Mouse (Mus musculus) c-Kit-positive CD71-positive TER-119-negative erythroid progenitor cells, embryonic 14.5 days (primary cell): ENCODE data around the gene Cers2.

Experiments used
- DNase-seq: peaks from one replicate; pipeline ENCODE4 v3.0.0-alpha.2; 2013; ENCODE audit warnings: low read depth

Gene Cers2

DNA sequence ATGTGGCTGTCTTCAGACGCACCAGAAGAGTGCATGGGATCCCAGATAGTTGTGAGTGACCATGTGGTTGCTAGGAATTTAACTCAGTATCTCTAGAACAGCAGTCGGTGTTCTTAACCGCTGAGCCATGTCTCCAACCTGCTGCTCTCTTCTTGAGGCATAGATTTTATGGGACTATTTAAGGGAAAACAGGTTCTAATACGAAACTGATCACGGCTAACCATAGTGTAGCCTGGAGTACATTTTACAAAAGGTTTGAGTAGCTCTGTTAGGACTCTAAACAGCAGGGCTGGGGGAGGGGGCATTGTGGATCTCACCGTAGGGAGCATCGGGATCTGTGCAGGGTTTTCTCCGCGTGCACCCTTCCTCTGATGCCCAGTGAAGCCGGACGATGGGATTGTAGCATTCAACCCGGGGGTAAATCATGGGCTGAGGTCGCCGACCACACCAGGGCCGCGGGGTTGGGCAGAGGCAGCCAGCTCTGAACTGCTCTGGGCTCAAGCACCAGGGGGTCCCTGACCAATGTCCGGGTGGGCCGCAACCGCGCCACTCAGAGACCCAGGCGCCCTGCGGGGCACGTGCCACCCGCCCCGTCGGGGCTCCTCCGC lies at the start of gene Cers2:
Gene Cers2, plus strand, starts transcription at position 306 of the 608 bp plus-strand sequence.
- peak; percentile 38 for DNase-seq

DNA sequence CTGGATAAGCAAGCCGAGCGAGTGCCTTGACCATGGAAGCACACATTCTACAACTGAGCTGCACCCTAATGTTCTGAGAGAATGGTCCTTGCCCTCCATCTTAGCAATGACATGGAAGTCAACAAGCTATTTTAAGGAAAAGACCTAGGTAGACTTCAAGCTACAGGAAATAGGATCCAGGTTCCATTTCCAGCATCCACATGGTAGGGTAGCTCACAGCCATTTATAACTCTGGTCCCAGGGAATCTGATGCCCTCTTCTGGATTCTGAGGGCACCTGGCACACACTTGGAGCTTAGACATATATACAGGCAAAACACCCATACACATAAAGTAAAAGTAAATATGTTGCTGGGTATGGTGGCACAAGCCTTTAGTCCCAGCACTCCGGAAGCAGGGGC lies 48.5 kb upstream of the Cers2 start:
- DNase-seq: no peak

DNA sequence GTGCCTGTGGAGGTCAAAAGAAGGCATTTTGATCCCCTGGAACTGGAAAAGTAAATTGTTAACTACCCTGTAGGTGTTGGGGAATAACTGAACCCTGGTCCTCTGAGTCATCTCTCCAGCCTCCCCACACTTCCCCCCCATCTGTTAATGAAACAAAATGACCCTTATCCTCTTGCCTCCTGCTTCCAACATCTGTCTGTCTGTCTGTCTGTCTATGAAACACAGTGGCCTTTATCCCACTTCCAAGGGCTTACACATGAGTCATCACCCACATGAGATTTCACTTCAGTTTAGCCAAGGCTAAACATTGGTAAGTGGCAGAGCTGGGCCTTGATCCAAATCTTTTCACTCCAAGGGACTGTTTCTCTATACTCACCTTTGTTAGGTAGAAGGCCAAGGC lies 46.7 kb upstream of the Cers2 start:
- DNase-seq: no peak

DNA sequence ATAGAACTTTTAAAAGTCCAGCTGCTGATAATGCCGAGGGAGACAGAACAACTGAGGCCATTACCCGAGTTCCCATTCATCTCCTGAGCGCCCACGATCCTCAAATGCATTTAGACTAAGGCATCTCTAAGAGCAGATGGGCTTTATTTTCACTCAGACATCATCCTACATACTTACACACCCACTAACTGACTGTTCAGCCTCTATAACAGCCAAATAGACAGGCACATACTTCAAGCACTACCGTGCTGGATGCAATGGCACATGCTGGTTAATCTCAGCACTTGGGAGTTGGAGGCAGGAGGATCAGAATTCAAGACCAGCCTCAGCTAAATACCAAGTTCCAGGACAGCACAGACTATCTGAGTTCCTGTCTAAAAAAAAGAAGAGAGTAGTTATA lies 44.8 kb upstream of the Cers2 start:
- DNase-seq: no peak

DNA sequence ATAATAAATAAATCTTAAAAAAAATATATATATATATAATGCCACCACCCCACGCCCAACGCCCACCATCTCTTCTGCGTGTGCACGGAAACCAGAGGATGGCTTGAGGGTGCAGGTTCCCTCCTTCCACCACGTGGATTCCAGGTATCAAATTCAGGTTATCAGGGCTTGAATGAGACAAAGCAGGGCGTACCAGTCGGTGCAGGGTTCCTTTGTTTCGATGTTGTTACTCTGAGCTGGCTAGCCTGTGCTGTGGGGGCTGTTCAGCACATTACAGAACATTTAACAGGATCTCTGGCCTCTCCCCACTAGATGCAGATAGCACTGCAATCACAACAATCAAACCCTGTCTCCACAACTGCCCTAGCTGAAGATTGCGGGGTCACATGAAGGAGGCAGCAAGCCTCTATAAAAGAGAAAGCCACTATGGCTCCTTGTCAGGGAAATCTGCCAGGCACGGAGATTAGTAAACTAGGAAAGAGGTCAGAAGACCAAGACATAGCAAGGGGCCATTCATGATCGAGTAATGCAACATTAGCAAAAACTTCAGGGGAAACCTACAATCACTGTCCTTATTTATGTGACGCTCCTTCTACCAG lies 43.7 kb upstream of the Cers2 start:
- DNase-seq: no peak

DNA sequence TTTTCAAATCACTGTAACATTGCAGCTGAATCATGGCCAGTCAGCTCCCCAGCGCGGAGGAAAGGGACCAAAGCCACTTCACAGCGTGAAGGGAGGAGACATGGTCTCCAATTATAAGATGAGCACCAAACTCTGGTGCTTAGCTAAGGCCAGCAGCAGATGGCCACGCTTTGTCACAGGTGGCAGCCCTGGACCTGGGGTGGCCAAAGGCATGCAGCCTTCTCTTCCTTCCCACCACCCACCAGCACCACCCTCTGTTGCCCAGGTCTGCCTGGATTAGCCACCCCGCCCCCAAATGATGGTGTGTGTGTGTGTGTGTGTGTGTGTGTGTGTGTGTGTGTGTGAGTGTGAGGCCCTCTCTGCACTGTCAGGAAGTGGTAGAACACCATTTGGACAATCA lies 41.1 kb upstream of the Cers2 start:
- DNase-seq: no peak

DNA sequence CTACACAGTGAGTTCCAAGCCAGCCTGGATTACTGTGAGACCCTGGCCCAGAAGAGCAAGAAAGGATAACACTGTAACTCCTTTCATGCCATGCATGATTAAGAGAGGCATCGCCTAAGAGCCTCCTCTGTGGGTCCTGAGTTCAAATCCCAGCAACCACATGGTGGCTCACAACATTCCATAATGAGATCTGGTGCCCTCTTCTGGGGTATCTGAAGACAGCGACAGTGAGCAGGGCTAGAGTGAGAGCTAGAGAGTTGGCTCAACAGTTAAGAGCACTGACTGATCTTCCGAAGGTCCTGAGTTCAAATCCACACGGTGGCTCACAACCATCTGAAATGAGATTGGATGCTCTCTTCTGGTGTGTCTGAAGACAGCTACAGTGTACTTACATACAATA lies 40.1 kb upstream of the Cers2 start:
- no peak for DNase-seq

DNA sequence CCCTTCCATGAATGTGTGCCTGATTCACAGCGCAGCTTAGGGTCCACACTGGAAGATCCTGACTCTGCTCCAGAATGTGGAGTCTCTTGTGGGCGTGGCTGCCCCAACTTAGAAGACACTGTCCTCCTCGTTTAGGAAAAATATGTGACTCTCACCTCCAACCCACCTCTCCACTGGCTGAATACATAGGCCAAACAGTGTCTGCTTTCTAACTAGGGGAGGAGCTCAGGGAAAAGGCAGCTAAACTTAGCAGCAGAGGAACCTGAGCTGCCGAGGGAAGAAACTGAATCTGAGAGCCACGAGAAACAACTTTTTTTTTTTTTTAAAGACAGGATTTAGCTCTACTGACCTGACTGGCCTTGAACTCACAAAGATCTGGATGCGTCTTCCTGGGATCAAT lies 39.4 kb upstream of the Cers2 start:
- no peak for DNase-seq

DNA sequence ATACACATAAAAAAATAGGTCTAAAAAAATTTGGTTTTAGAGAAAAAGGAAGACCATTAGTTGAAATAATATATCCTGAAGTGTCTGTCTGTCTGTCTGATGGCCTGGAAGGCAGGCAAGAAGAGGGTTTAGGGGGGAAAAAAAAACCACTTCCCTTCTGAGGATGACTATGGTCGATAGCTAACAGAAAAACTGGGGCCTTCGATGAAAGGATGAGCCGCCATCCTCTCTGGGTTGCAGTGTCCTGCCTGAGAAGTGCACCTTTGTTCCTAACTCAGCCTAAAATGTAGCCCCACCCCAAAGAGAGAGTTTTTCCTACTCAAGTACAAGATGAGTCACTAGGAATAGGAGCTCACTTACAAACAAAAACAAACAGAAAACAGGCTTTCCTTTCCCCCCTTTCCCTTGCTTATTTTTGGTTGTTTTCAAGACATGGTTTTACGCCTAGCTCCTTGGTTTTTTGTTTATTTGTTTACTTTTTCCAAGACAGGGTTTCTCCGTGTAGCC lies 38.1 kb upstream of the Cers2 start:
- DNase-seq: no peak

DNA sequence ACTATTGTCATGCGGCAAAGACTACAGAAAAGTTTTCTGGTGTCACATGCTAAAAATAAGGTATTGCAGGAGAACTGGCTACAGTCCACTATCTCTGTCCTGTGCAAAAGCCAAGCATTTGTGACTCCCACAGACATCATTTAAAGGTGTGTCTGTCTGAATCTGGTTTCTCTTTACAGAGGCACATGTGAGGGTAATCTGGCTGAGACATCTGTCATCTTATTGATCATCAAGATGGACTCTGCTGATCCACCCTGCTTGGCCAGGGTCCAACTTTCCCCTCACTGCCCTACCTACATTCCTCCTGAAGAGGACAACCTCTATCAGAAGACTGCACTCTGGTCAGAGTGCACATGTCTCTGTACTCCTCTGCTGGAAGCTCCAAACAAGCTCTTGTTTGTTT lies 37.4 kb upstream of the Cers2 start:
- no peak for DNase-seq

DNA sequence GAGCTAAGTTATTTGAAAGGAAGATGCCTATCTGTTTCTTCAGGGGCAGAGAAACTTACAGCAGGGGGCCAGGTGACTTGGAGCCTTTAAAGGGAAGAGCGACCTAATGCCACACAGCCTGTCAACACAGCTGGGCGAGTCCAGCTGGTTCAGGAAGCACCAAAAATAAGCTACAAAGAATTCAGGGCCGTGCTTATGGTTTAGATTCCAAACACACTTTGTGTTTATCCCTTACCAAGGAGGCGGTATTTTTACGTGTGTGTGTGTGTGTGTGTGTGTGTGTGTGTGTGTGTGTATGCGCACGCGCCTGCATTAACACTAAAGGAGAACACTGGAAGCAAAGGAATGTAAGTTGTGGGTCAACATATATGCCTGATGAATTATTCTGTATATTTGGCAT lies 33.8 kb upstream of the Cers2 start:
- DNase-seq: no peak

DNA sequence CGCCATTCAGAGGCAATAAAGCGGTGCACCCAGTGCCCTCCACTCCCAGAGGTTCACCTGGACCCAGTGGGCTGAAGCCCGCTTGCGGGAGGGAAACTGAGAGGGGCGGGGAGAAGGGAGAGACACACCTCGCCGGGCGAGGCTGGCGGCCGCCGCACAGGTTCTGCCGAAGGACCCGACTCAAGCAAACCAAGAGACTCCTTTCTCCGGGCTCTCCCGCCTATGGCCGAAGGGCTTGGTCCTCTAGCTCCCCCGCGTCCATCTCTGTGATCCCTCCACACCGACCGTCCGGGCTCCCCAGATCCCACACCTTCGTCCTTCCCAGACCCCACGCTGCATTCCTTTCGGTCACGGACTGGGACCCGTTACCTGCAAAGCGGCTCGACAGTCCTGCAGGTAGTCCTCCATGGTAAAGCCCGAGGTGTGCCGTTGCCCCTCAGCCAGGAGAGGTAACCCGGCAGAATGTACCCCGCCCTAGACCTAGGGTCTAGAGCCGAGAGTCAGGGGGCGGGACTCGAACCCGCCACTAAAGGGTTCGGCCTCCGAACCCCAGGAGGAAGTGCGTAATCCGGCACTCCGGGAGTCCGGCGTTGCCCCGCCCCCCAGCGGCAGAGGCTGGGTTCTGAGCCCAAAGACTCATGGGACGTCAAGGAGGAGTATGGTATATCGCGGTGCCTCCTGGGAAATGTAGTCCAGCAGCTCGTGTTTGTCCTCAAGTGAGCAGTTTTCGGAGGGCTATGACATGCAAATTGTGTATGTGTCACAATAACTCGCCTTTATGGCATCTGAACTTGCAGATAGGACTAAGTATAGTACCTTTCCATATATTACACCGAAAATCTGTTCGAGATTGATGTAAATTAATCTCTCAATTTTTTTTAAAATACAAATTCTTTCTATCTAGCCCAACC lies 33.1 kb upstream of the Cers2 start, which contains the start of the genes Mindy1 and Prune1:
Gene Mindy1, plus strand, starts transcription at position 130 of the 911 bp plus-strand sequence.
Gene Prune1, minus strand, starts transcription at position 861 of the 911 bp plus-strand sequence.
- peak; percentile 99 for DNase-seq

DNA sequence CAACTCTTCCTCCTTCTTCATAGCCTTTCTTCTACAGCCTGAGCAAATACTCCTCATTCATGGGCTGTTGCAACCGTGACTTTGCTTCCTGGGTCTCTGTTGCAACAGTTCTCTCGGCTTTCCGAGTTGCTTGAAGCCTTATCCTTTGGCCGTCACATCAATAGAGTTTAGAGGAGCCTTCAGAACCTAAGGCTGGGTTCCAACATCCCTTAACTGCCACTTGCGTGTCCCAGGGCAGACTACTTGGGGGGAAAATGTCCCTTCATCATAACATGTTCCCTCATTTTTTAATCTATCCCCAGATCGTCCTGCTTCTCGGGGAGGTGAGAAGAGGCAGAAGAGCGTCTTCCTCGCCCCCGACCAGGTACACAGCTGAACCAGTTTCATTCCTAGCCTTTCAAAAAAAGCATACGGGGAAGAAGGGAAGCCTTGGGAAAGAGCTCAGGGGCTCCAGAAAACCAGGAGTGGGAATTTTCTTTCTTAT lies 32.2 kb upstream of the Cers2 start:
- no peak for DNase-seq

DNA sequence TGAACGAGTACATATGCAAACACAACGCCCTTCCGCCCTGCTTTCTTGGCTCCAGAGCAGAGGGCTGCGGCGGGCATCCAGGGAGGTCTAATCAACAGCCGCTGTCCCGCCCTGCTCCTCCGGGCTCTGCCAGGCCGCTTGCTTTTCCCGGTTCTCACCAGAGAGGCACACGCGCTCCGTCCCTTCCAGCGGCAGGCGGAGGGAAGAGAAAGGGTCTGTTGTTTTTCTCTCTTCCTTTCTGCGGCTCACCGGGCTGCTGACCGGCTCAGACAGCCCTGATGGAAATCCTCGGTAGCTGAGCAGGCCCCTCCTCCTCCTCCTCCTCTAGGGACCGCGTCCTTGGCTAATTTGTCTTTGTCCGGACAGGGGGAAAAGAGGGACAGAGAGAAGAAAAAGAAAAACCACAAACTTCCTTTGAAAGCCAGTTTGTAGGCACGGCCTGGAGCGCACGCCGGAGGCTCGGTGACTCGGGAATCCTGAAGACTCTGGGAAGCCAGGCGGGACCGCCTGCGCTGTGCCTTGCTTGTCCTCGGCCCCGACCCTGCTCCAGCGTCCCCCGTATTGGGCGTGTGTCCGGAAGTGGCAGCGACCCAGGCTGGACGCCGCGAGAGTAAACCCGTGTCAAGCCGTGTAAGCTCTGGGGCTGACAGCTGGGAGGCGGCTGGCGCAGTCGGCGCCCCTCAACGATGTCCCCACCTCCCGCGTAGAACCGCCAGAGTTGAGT lies 31.6 kb upstream of the Cers2 start:
- peak; percentile 66 for DNase-seq

DNA sequence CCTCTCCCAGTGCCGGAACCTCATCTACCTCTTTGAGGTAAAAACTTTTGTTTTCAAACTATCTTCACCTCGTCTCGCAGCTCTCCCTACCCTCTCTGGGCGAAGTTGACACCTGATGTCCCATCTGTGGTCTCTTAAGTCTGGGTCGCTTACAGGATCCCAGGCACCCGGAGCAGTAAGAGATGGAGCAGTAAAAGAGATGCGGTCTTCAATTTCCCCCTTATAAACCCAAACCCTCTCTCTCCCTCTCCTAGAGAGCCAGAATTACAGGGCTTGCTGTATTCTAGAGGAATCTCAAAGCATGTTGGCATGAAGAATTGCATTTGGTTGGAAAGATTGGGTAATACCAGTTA lies 31.0 kb upstream of the Cers2 start:
- no peak for DNase-seq

DNA sequence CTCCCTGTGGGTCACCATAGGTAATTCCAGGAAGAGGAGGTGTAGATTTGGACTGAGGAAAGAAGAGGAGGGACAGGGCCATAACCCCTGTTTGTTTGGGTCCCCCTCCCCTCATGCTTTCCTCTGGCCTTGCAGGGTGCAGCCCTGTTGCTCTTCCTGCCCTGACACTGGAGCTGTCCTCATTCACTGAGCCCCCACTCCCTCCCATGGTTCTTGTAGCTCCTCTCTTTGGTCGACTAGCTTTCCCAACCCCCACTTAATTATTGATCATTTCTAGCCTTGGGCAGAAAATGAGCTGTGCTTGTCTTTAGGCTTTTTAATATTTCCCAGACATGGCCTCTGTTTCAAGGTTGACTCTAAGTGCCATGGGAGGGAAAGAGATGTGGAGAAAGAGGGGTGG lies 30.5 kb upstream of the Cers2 start:
- no peak for DNase-seq

DNA sequence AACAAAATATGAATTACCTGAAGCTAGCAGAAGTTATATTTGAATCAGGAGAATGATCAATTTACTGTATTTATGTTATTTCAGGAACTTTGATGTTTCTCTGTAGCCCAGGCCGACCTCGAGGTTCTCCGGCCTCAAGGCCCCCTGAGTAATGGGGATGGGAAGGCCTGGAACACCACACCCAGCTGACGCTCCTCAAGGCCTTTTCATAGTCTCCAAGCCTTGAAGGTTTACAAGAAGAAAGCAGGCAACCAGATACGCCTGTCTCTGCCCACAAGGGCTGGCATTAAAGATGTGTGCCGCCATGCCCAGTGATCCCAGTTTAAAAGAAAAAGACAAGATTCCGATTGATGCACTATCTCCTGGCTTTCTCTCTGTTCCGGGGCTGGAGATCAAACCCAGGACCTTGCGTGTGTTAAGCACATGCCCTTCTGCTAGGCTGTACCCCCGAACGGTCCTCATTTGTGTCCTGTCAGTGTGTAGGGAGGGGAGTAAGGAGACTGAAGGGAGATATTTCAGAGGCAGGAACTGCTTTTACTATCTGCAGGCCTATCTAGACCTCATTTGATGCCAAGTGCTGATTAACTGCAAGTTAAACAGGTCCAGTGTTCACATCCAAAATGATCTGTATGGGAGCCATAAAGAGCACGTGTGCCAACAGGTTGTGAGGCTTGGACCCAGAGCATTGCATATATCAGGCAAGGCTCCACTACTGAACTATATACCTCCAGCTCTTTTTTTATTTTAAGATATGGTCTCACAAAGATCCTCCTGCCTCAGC lies 29.9 kb upstream of the Cers2 start:
- no peak for DNase-seq

DNA sequence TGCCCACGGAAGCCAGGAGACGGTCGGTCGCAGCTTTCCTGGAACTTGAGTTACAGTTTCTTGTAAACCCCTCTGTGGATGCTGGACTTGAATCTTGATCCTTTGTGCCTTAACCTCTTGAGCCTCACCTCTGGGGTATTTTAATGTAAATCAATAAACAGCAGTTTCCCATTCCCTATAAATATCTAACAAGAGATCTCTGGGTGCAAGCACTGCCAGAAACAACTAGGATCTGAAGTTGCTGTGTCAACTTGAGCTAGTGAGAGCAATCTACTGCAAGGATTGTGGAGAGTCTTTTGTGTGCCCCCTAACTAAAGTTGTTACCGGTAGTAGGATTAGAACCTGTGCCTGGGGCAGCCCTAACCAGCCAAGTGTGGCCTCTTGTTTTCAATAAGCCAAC lies 29.2 kb upstream of the Cers2 start:
- DNase-seq: no peak

DNA sequence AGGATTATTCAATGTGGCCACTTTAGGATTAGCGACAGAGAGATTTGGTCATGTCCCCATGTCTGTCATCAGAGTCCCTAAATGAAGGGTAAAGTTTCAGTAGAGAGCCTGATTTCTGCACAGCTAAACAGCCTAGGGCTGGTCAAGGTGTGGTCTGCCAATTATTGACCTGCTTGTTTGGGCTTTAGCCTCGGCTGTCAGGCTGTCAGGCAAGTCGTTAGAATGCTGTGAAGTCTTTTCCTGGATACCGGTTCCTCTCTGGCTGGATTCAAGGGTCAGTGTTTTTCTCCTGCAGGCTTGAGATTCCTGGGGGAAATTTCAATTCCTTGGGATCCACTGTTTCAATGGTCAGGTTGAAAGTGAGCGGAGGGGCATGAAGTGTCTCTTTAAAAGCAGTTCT lies 28.6 kb upstream of the Cers2 start:
- DNase-seq: no peak

DNA sequence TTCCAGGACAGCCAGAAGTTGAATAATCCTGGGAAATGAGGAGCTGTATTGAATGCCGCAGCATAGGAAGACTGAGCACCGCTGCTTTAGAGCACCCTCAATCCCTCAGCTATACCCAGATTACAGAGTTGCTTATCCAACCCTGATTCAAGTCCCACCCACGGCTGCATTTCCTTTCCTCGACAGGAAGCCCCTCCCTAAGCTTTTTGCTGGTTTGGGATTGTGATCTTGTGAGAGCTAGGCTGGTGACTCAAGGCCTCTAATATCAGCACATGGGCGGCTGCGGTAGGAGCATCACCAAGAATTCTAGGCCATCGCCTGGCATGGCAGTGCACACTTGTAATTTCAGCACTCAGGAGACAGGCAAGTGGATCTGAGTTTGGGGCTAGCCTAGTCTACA lies 28.1 kb upstream of the Cers2 start:
- DNase-seq: no peak

DNA sequence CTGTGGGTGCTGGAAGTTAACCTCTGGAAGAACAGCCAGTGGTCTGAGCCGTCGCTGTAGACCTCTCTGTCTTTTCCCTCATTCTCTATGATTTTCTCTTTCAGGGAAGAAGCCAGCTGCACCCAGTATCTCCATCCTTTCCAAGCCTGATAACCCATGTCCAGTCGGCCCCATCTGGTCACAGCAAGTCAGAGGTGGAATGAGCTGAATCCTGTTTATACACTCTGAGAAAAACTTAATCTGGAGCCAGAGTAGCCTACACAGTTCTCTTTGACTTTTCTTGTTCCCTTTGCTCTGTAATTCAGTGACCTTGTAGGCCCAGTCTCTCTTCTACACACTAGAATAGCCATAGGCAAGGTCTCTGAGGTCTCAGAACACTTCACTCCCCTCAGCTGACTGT lies 27.1 kb upstream of the Cers2 start:
- no peak for DNase-seq
